Mouse (Mus musculus) liver, embryonic 14.5 days (tissue): Measurements from ENCODE around the gene Hist1h2bk. TPM values are rescaled to one million over a fixed set of nuclear protein-coding genes. Genes with fewer than 3 reads are reported as not detected.
"Not testable (repeated sequence)": the region's sequence is repeated elsewhere in the genome, so short reads cannot be mapped to it uniquely, and the experiment has no call there.

ENCODE experiments used
- ATAC-seq: fragments of 200-750 bp; cut with Nextera tagmentation; 2 replicates; pipeline ENCODE4 v1.8.0; 2017; ENCODE audit warnings: moderate number of reproducible peaks, mild to moderate bottlenecking, moderate library complexity; ENCODE audit not compliant: insufficient read depth
- DNase-seq, 3 experiments: peaks; one replicate each; pipeline ENCODE4 v3.0.0-alpha.2; 2012 to 2013; ENCODE audit warnings: low read depth in 3 of 3, low spot score in 3 of 3
- H3K27ac ChIP-seq: fragments of 300-500 bp; sonication (generic); 2 replicates; pipeline ENCODE4 v1.5.1; 2014; ENCODE audit warnings: moderate library complexity, mild to moderate bottlenecking, control low read depth, inconsistent platforms
- H3K27me3 ChIP-seq: fragments of 300-500 bp; sonication (generic); 2 replicates; pipeline ENCODE4 v1.6.1; 2014; ENCODE audit warnings: mild to moderate bottlenecking, low read length, moderate library complexity; ENCODE audit not compliant: control insufficient read depth, insufficient read depth
- H3K36me3 ChIP-seq: fragments of 300-500 bp; sonication (generic); replicated peaks from 2 replicates; pipeline ENCODE4 v1.6.1; 2014; ENCODE audit warnings: low read depth; ENCODE audit not compliant: control insufficient read depth, insufficient read depth
- H3K4me1 ChIP-seq, 2 experiments: fragments of 200-500 bp in 1 of 2; fragments of 300-500 bp in 1 of 2; sonication (generic) in 1 of 2; replicated peaks; 2 replicates each; pipeline ENCODE4 v1.6.1; 2012 to 2014; ENCODE audit warnings: antibody characterized with exemption in 1 of 2, inconsistent platforms in 1 of 2, low read length in 1 of 2; ENCODE audit not compliant: control insufficient read depth in 2 of 2, insufficient read depth in 2 of 2
- H3K4me2 ChIP-seq: fragments of 300-500 bp; sonication (generic); 2 replicates; pipeline ENCODE4 v1.6.1; 2014; ENCODE audit warnings: low read depth, mild to moderate bottlenecking, control low read depth, moderate library complexity
- H3K4me3 ChIP-seq, 2 experiments: fragments of 200-500 bp in 1 of 2; fragments of 300-500 bp in 1 of 2; sonication (generic) in 1 of 2; 2 replicates each; pipeline ENCODE4 v1.5.1; 2012 to 2014; ENCODE audit warnings: low read depth in 2 of 2, low read length in 2 of 2, mild to moderate bottlenecking in 2 of 2, control low read depth in 1 of 2, inconsistent platforms in 1 of 2, moderate library complexity in 1 of 2; ENCODE audit not compliant: insufficient read depth in 1 of 2
- H3K9ac ChIP-seq: fragments of 300-500 bp; sonication (generic); replicated peaks from 2 replicates; pipeline ENCODE4 v1.6.1; 2014; ENCODE audit warnings: mild to moderate bottlenecking, control low read depth, moderate library complexity
- H3K9me3 ChIP-seq: fragments of 300-500 bp; sonication (generic); 2 replicates; pipeline ENCODE4 v1.6.1; 2016; ENCODE audit warnings: low read length, mixed read lengths; ENCODE audit not compliant: control insufficient read depth
- CTCF ChIP-seq: IDR thresholded peaks from 2 replicates; pipeline ENCODE4 v1.5.1; 2016; ENCODE audit warnings: antibody characterized with exemption, low read depth, control low read depth
- EP300 ChIP-seq: IDR thresholded peaks from 2 replicates; pipeline ENCODE4 v1.6.1; 2016; ENCODE audit warnings: antibody characterized with exemption, low read depth
- WGBS: fragments of 180-500 bp; shearing (Covaris S2); extraction: QIAGEN DNeasy Blood & Tissue Kit; methylation state at CpG from one replicate; pipeline ENCODE4 v1.1.7; 2014; ENCODE audit not compliant: insufficient replicate concordance; 5-methylcytosine and 5-hydroxymethylcytosine counted together
- polyA plus RNA-seq, 2 experiments: library from polyadenylated mRNA; depleted of rRNA in 1 of 2; stranded (reverse) in 1 of 2; unstranded in 1 of 2; fragments of >200 nt; fragmentation: Nextera tagmentation in 1 of 2; extraction: Ambion mirVana in 1 of 2; gene quantifications; 2 replicates each; pipeline versions ENCODE4 v1.2.1 to v1.2.3; 2012 to 2014

Gene Hist1h2bk
- polyA plus RNA-seq (2012; rRNA removed): 17.7 and 25.1 TPM in 2 replicates
- polyA plus RNA-seq (2014; fragmentation: Nextera tagmentation; extraction: Ambion mirVana): 1.0 and 3.1 TPM in 2 replicates

DNA sequence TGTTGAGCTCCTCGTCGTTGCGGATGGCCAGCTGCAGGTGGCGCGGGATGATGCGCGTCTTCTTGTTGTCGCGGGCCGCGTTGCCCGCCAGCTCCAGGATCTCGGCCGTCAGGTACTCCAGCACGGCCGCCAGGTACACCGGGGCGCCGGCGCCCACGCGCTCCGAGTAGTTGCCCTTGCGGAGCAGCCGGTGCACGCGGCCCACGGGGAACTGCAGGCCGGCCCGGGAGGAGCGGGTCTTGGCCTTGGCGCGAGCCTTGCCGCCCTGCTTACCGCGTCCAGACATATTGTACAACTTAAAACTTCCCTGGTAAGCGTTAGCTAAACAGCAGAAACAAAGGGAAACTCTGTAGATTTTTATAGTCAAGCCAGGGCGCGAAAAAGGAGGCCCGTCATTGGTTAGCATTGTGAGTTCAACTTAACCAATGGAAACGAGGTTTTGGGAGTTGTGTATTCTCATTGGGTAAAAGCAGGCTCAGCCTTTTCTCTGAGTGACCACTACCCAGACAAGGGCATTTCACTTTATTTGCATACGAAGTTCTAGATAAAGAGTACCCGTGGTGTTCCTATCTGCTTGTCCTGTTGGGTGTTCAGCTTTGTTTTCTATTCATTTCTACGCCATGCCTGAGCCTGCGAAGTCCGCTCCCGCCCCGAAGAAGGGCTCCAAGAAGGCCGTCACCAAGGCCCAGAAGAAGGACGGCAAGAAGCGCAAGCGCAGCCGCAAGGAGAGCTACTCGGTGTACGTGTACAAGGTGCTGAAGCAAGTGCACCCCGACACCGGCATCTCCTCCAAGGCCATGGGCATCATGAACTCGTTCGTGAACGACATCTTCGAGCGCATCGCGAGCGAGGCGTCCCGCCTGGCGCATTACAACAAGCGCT, at the start of gene Hist1h2bk, which contains the start of gene Hist1h2ah:
TSS of gene Hist1h2bk (plus strand) at position 604 of the 882 bp plus-strand sequence.
TSS of gene Hist1h2ah (minus strand) at position 302 of the 882 bp plus-strand sequence.
- peak; percentile 76 for TF ChIP-seq EP300
- peak; percentile 97 to 99 (median 98) for DNase-seq
- H3K36me3 ChIP-seq, H3K27me3 ChIP-seq, H3K9me3 ChIP-seq: not testable (repeated sequence)
- Histone ChIP-seq H3K4me3 (peak within 1 kb of the TSS; percentile 64 to 82), H3K4me1 (peaks cover 18 to 28% of the 10 kb centered on the region in 2 experiments), H3K27ac (peak within 1 kb of the TSS; percentile 100), H3K9ac (peak within 1 kb of the TSS; percentile 91), H3K4me2 (peak within 1 kb of the TSS; percentile 81)
- ATAC-seq: peak; percentile 88
- 0% methylated on average over 24 of the region's 69 CpGs for WGBS

DNA sequence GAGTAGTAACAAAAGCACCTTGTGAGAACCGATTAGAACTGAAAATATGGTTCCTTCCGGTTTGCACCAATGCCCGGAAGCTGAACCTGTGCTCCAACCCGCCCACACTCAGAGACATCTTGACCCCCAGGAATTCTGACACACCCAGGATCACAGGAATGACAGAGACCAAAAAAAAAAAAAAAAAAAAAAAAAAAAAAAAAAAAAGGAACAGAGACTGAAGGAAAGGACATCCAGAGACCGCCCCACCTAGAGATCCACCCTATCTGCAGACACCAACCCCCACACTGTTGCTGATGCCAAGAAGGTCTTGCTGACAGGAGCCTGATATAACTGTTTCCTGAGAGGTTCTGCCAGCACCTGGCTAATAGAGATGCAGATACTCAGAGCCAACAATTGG, 43.1 kb upstream of the Hist1h2bk start:
- Histone ChIP-seq H3K27ac (no peak overlapping the region), H3K9ac (no peak overlapping the region), H3K4me2 (no peak overlapping the region), H3K4me3 (no peak overlapping the region), H3K36me3 (no peaks in the 10 kb centered on the region), H3K9me3 (no peaks in the 10 kb centered on the region), H3K4me1 (peaks cover 0 to 18% of the 10 kb centered on the region in 2 experiments; a peak in 3 of 4 replicates), H3K27me3 (peaks cover 23% of the 10 kb centered on the region)
- WGBS: 73% methylated on average over 5 of the region's 5 CpGs
- ATAC-seq: no peak
- no peak for DNase-seq
- TF ChIP-seq CTCF (no peak), EP300 (no peak)

DNA sequence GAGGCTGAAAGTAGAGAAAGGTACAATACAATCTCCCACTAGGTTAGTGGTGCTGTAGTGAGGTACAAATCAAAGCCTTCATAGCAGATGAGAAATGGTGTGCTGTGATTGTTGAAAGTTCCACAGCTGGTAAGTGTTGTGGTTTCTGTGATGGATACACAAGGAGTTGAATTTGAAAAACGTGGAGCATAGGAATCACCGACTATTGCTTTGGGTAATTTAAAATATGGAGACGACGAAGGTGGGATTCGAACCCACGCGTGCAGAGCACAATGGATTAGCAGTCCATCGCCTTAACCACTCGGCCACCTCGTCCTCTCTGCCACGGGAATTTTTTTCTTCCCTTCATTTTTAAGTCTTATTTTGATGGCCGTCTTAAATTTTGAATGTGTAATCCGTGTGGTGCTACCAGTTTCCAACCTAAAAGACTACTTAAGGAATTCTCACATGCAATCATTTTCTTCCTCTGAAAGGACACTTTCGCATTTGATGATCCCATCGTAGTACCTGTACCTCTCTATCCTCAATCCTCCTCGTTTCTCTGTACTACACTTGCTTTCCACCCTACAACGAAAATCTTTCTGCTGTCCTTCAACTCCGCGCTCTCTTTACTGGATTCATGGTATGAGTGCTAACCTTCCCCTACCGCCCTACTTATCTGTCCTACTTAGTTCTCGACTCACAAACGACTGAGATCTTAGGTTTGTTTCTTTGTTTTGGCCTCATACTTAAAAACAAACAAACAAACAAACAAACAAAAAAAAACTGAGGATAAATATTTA, 41.5 kb upstream of the Hist1h2bk start:
- Histone ChIP-seq H3K27ac (no peak overlapping the region), H3K4me3 (no peak overlapping the region), H3K9ac (no peak overlapping the region), H3K27me3 (peaks cover 39% of the 10 kb centered on the region), H3K9me3 (no peaks in the 10 kb centered on the region), H3K36me3 (no peaks in the 10 kb centered on the region), H3K4me1 (peaks cover 0 to 18% of the 10 kb centered on the region in 2 experiments; a peak in 3 of 4 replicates), H3K4me2 (peak overlapping the region; percentile 74)
- ATAC-seq (peak; percentile 83), DNase-seq (no peak)
- WGBS: under 1% methylated on average over 22 of the region's 22 CpGs
- TF ChIP-seq CTCF: no peak
- TF ChIP-seq EP300: no peak

DNA sequence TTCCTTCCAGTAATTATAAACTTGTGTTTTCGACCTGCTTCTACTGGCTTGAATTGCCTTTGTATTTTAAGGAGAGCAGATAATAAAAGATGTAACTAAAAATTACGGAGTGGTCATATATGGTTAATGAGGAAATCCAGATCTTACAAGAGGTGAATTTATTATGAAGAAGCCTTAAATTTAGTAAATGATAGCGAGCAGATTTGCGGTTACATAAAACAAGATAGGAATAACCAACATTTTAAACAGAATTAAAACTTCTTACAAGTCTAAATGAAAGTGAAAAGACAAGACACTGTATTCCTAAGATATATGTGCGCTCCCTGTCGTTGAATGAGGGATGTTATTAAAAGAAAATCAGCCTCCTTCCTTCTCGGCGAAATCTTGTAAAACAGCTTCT, 40.8 kb upstream of the Hist1h2bk start:
- TF ChIP-seq CTCF (no peak), EP300 (no peak)
- no peak overlapping the region; the same call in 1 of the 2 replicates for H3K9ac ChIP-seq
- WGBS: 5% methylated on average over 8 of the region's 8 CpGs
- no peaks in the 10 kb centered on the region for H3K9me3 ChIP-seq
- DNase-seq: no peak
- peak overlapping the region; percentile 51 to 61 for H3K4me3 ChIP-seq
- peak overlapping the region; percentile 74 for H3K4me2 ChIP-seq
- peaks cover 46% of the 10 kb centered on the region for H3K27me3 ChIP-seq
- no peak for ATAC-seq
- peaks cover 0 to 18% of the 10 kb centered on the region in 2 experiments; a peak in 3 of 4 replicates for H3K4me1 ChIP-seq
- no peak overlapping the region for H3K27ac ChIP-seq
- no peaks in the 10 kb centered on the region for H3K36me3 ChIP-seq
